Mouse (Mus musculus): ENCODE results near the gene D5Ertd579e. TPM values are rescaled to one million over a fixed set of nuclear protein-coding genes. Genes with fewer than 3 reads are reported as not detected.

D5Ertd579e gene
- polyA plus RNA-seq, 1 experiment from 2014 or later, result 25.1 TPM

- peaks cover 24% of the 10 kb centered on the region for H3K4me1 ChIP-seq
- H3K27me3 ChIP-seq (ENCODE audit: low read depth, poor library complexity, severe bottlenecking), result no peaks in the 10 kb centered on the region; the same call in 1 of the 2 replicates
- peak overlapping the region; percentile 98 for H3K27ac ChIP-seq
- 11% methylated on average over 14 of the region's 14 CpGs for WGBS
- no peak for DNase-seq (ENCODE audit: low spot score)
- H3K4me3 ChIP-seq, result peak overlapping the region; percentile 86
- no peaks in the 10 kb centered on the region for H3K9me3 ChIP-seq (replicated peaks)
- H3K36me3 ChIP-seq, result peaks cover 16% of the 10 kb centered on the region
Observed at GRCm38 (mm10) chr5:36695005-36695404, 819 bp downstream of the D5Ertd579e start.

- WGBS, result 94% methylated on average over 2 of the region's 2 CpGs
- Histone ChIP-seq H3K4me1 (peaks cover 24% of the 10 kb centered on the region), H3K36me3 (peaks cover 21% of the 10 kb centered on the region), H3K27ac (no peak overlapping the region), H3K9me3 (replicated peaks) (no peaks in the 10 kb centered on the region), H3K27me3 (ENCODE audit: low read depth, poor library complexity, severe bottlenecking) (no peaks in the 10 kb centered on the region), H3K4me3 (no peak overlapping the region; the same call in 1 of the 2 replicates)
- DNase-seq (ENCODE audit: low spot score), result no peak
Observed at GRCm38 (mm10) chr5:36693651-36694050, 2.2 kb downstream of the D5Ertd579e start.

- Histone ChIP-seq H3K9me3 (replicated peaks) (no peaks in the 10 kb centered on the region), H3K4me1 (peaks cover 22% of the 10 kb centered on the region), H3K4me3 (no peak overlapping the region), H3K36me3 (peaks cover 44% of the 10 kb centered on the region), H3K27ac (no peak overlapping the region), H3K27me3 (ENCODE audit: low read depth, poor library complexity, severe bottlenecking) (no peaks in the 10 kb centered on the region)
- 98% methylated on average over 1 of the region's 1 CpGs for WGBS
- DNase-seq (ENCODE audit: low spot score), result no peak
Observed at GRCm38 (mm10) chr5:36691423-36691822, 4.4 kb downstream of the D5Ertd579e start.

GRCm38 (mm10) chr5:36685170-36685569 lies 10.7 kb downstream of the D5Ertd579e start:
- DNase-seq (ENCODE audit: low spot score), result no peak
- no peaks in the 10 kb centered on the region for H3K9me3 ChIP-seq (replicated peaks)
- H3K36me3 ChIP-seq, result peaks cover 30% of the 10 kb centered on the region
- 94% methylated on average over 4 of the region's 4 CpGs for WGBS
- H3K27ac ChIP-seq, result no peak overlapping the region
- no peaks in the 10 kb centered on the region for H3K4me1 ChIP-seq
- no peaks in the 10 kb centered on the region for H3K27me3 ChIP-seq (ENCODE audit: low read depth, poor library complexity, severe bottlenecking)
- H3K4me3 ChIP-seq, result no peak overlapping the region

- Histone ChIP-seq H3K9me3 (replicated peaks) (no peaks in the 10 kb centered on the region), H3K36me3 (peaks cover 24% of the 10 kb centered on the region), H3K4me3 (no peak overlapping the region), H3K27ac (no peak overlapping the region), H3K4me1 (peaks cover 7% of the 10 kb centered on the region), H3K27me3 (ENCODE audit: low read depth, poor library complexity, severe bottlenecking) (no peaks in the 10 kb centered on the region)
- 84% methylated on average over 1 of the region's 1 CpGs for WGBS
- DNase-seq (ENCODE audit: low spot score), result no peak
Observed at GRCm38 (mm10) chr5:36683586-36683985, 12.2 kb downstream of the D5Ertd579e start.

- Histone ChIP-seq H3K27me3 (ENCODE audit: low read depth, poor library complexity, severe bottlenecking) (no peaks in the 10 kb centered on the region), H3K4me3 (no peak overlapping the region), H3K27ac (no peak overlapping the region), H3K4me1 (peaks cover 9% of the 10 kb centered on the region), H3K9me3 (replicated peaks) (no peaks in the 10 kb centered on the region), H3K36me3 (peaks cover under 1% of the 10 kb centered on the region; the same call in 1 of the 2 replicates)
- no peak for DNase-seq (ENCODE audit: low spot score)
Observed at GRCm38 (mm10) chr5:36681219-36681618, 14.6 kb downstream of the D5Ertd579e start.

GRCm38 (mm10) chr5:36679918-36680598 lies 15.8 kb downstream of the D5Ertd579e start:
- Histone ChIP-seq H3K27me3 (ENCODE audit: low read depth, poor library complexity, severe bottlenecking) (no peaks in the 10 kb centered on the region), H3K4me1 (peaks cover 9% of the 10 kb centered on the region), H3K9me3 (replicated peaks) (no peaks in the 10 kb centered on the region), H3K36me3 (no peaks in the 10 kb centered on the region), H3K27ac (no peak overlapping the region), H3K4me3 (no peak overlapping the region)
- no peak for DNase-seq (ENCODE audit: low spot score)
- 82% methylated on average over 4 of the region's 4 CpGs for WGBS

- Histone ChIP-seq H3K27me3 (ENCODE audit: low read depth, poor library complexity, severe bottlenecking) (no peaks in the 10 kb centered on the region), H3K9me3 (replicated peaks) (no peaks in the 10 kb centered on the region), H3K36me3 (no peaks in the 10 kb centered on the region), H3K27ac (no peak overlapping the region), H3K4me3 (no peak overlapping the region), H3K4me1 (peaks cover 9% of the 10 kb centered on the region)
- no peak for DNase-seq (ENCODE audit: low spot score)
- WGBS, result 65% methylated on average over 1 of the region's 1 CpGs
Observed at GRCm38 (mm10) chr5:36678799-36679198, 17.0 kb downstream of the D5Ertd579e start.

- Histone ChIP-seq H3K27ac (no peak overlapping the region), H3K27me3 (ENCODE audit: low read depth, poor library complexity, severe bottlenecking) (no peaks in the 10 kb centered on the region), H3K4me1 (peaks cover 9% of the 10 kb centered on the region), H3K4me3 (no peak overlapping the region), H3K9me3 (replicated peaks) (no peaks in the 10 kb centered on the region), H3K36me3 (no peaks in the 10 kb centered on the region)
- no peak for DNase-seq (ENCODE audit: low spot score)
- WGBS, result 93% methylated on average over 5 of the region's 5 CpGs
Observed at GRCm38 (mm10) chr5:36677907-36678306, 17.9 kb downstream of the D5Ertd579e start.

- Histone ChIP-seq H3K27ac (no peak overlapping the region), H3K27me3 (ENCODE audit: low read depth, poor library complexity, severe bottlenecking) (no peaks in the 10 kb centered on the region), H3K36me3 (peaks cover 16% of the 10 kb centered on the region), H3K9me3 (replicated peaks) (no peaks in the 10 kb centered on the region), H3K4me3 (no peak overlapping the region), H3K4me1 (peaks cover 9% of the 10 kb centered on the region)
- WGBS, result 86% methylated on average over 1 of the region's 1 CpGs
- DNase-seq (ENCODE audit: low spot score), result no peak
Observed at GRCm38 (mm10) chr5:36675466-36675865, 20.4 kb downstream of the D5Ertd579e start.

GRCm38 (mm10) chr5:36674658-36675433 lies 21.0 kb downstream of the D5Ertd579e start:
- WGBS, result 89% methylated on average over 4 of the region's 4 CpGs
- no peaks in the 10 kb centered on the region for H3K9me3 ChIP-seq (replicated peaks)
- no peak for DNase-seq (ENCODE audit: low spot score)

GRCm38 (mm10) chr5:36669021-36670008 lies 26.5 kb downstream of the D5Ertd579e start:
- 92% methylated on average over 7 of the region's 7 CpGs for WGBS
- H3K4me3 ChIP-seq, result no peak overlapping the region

More at GRCm38 (mm10) chr5:36674658-36675433, 21.0 kb downstream of the D5Ertd579e start:
- peaks cover 22% of the 10 kb centered on the region for H3K36me3 ChIP-seq
- no peaks in the 10 kb centered on the region for H3K27me3 ChIP-seq (ENCODE audit: low read depth, poor library complexity, severe bottlenecking)
- H3K4me3 ChIP-seq, result no peak overlapping the region
- H3K4me1 ChIP-seq, result peaks cover 9% of the 10 kb centered on the region
- no peak overlapping the region for H3K27ac ChIP-seq

More at GRCm38 (mm10) chr5:36669021-36670008, 26.5 kb downstream of the D5Ertd579e start:
- no peaks in the 10 kb centered on the region for H3K27me3 ChIP-seq (ENCODE audit: low read depth, poor library complexity, severe bottlenecking)
- H3K4me1 ChIP-seq, result no peaks in the 10 kb centered on the region
- DNase-seq (ENCODE audit: low spot score), result no peak
- H3K36me3 ChIP-seq, result peaks cover 62% of the 10 kb centered on the region
- no peaks in the 10 kb centered on the region for H3K9me3 ChIP-seq (replicated peaks)
- no peak overlapping the region for H3K27ac ChIP-seq
